Mouse (Mus musculus): ENCODE data around the gene Il4ra.
A peak's percentile ranks its signal among the peaks of the same experiment; 100 is the strongest.

Gene Il4ra

DNA sequence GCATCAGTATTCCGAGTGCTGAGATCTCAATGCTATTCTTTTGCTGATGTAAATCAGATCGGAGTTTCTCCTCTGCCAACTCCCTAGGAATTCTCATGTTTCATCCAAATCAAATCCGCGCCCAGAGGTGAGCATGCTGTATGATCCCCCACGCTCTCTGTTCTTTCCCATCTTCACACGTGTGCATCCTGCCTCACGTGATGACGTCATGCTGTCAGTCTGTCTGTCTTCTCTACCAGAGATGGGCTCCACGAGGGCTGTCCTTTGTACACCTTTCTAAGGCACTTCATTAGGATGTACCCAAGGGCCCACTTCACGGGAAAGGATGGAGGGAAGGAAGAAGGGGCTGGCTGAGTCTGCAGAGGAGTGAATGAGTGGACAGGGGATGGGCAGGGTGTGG is 48.2 kb downstream of the Il4ra start:
- DNase-seq (ENCODE audit: low spot score): no peak

DNA sequence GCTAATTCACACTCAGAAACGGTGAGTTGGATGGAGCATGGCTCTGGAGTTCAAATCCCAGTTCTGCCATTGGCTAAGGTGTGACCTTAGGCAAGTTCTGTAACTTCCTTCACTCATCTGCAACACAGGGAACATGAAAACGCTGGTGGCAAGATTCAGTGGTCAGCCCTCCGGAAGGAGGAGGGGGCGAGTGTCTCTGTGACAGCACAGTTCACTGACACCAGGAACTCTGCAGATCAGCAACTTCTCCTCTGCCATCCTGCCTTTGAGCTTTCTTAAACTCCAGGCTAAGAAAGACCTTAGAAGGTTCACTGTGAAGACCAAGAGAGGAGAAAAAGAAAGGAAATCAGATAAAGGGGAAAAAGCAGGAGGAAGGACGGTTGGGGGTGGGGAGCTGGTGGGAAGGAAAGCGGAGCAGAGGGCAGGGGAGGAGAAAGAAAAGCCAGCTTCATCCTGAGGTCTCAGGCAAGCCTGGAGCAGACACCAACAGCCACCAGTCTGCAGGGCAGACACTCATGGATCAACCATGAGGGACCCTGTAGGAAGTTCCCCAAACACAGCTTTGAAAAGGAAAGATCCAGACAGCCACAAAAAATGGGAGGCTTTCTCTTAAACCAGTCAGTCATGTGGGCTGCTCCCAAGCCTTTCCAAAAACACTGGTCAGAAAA is 48.8 kb downstream of the Il4ra start:
- DNase-seq (ENCODE audit: low spot score): no peak

DNA sequence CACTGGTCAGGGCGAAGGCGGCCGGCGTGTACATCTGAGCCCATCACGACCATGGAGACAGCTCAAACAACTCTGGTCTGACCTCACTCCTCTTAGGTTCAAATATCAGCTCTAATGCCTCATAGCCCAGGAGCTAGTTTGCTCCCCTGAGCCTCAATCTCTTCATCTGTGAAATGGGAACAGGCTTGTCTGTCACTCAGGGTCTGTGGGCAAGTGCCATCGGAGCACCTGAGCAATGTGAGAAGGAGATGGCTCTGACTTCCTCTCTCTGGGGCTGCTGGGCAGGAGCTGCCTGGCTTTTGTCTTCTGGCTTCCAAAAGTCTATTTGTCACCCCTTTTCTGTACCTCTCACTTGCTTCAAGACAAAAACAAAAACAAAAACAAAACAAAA is 49.4 kb downstream of the Il4ra start:
- no peak for DNase-seq (ENCODE audit: low spot score)

DNA sequence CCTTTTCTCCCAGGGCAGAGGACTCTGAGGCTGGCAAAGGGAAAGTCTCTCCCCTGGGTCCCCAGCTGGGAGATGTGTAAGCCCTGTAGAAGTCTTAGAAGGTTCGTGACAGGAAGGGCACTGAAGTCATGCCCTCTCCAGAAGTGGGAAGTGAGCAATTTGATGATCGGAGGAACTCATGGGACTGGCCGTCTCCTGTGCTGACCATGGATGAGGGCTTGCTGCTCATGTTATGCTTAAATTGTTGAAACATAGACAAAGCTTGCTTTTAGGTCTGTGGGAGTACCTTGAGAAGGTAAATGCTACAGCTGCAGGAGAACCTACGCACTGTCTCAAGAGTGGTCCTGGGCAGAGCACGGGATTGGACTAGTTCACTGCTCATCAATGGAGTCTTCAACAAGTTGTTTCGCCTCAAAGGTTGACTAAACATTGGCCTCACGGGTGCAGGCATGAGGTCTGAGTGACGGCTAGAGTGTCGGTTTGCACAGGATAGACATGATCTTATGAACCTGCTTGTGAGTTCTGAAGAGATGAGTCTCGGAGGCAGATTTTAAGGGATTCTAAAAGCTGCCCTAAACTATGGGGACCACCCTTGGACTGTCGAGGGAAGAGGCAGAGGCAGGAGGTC is 50.0 kb downstream of the Il4ra start:
- DNase-seq (ENCODE audit: low spot score): no peak

DNA sequence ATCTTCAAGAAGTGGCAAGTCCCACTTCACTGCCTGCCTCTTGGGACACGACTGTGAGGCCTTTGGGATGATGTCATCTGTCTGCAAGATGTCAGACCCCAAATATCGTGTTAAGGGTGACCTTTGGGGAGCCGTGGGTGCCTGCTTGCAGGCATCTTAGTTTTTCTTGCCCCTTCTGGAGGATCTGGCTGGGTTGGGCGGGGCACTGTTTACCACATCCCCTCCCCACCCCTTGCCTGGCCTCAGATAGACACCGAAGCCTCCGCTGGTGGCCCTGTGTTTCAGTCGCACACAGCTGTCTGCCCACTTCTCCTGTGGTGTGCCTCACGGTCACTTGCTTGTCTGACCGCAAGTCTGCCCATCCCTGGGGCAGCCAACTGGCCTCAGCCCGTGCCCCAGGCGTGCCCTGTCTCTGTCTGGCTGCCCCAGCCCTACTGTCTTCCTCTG is 51.3 kb downstream of the Il4ra start, which contains the start of gene Il21r:
TSS of gene Il21r (plus strand) at position 245 of the 447 bp plus-strand sequence.
- DNase-seq (ENCODE audit: low spot score): peak; percentile 61

DNA sequence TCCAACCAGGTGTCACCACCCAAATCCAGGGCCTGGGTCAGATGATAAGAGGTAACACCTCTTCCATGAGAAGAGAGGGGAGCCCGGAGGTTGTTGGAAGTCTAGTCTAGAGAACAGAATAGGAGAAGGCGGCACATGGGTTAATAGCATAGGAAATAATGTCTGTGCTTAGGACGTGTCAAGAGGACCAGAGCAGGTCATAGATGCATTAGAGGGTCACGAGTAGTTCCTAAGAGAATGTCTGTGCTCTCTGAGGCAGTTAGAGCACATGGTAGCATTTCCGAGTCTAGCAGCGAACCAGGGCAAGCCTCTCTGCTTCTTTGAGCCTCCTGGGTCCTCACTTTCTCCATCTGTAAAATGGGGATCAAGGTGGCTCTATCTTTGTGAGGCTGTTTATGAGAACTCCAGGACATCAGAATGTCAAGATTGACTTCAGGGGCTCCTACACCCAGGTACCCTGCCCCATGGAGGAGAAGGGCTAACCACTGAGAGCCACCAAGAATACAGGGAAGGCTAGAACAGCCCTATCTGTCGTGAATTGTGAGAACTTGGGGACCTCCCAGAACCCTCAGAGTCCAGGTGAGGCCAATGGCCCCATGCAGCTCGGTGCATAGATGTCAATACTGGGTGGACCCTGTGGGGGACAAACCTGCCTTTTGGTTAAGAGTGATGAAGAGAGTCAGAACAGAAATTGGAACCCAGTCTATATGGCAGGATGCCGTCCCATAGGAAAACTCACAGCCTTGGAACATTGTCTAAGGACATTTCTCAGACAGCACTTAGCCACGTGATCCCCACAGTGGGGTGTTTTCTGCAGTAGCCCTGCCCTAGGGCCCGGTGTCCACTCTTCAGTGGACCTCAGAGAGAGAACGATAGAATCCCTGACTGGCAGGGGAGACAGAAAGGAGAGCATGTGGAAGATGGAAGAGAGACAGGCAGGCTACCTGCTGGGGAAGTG is 52.7 kb downstream of the Il4ra start:
- DNase-seq (ENCODE audit: low spot score): no peak

DNA sequence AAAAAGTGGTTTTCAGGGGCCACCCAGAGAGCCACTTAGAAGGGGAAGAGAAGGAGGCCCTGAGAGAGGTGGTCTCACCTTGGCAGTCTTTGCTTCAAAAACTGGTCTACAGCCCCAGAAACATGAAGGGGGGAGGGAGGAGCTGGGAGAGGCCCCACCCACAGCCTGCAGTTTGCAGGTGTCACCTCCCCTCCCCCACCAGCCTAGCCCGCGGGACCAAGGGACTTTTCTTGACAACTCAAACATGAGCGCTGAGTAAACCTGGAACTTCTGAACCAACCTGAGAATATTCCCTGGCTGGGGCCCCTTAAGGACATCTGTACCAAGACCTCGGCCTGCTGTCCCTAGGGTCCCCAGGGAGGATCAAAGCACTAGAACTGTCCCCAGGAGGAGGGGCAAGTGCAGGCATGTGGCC is 53.8 kb downstream of the Il4ra start:
- DNase-seq (ENCODE audit: low spot score): no peak

DNA sequence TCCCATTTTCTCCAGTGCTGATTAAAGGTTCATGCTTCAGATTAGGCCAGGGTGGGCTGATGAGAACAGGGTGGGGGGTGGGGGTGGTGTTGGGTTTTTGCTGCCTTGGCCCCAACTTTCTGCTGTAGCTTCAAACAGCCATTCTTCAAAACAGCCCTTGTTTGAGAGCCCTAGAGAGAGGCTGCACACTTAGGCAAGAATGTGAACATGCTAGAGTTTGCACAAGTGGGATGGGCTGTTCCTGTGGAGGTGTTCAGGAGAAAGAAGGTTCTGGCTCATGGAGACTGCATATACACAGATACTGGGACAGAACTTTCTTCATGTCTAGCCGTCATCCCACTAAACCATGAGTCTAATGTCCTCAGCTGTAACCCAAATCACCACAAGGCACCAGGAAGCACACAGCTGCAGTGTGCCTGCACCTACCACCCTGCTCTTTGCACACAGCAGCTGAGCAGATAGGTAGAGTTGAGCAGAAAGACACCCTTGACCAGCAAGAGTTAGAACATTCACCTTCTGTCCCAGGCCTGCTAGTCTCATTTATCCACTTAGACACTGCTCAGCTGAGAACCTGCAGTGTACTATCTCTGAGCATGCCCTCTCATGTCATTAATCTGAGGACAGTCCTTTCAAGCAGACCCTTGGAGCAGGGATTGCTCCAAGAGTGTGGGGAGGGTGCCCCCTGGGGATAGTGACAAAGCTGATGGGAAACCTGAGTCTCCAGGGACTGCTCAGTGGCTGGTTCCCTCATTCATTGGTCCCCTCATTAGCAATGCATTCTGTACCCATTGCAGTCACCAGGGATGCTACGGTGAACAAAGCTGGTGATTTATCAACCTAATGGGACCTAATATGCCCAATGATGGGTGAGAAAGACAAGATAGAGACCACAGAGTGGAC is 54.6 kb downstream of the Il4ra start:
- DNase-seq (ENCODE audit: low spot score): no peak

DNA sequence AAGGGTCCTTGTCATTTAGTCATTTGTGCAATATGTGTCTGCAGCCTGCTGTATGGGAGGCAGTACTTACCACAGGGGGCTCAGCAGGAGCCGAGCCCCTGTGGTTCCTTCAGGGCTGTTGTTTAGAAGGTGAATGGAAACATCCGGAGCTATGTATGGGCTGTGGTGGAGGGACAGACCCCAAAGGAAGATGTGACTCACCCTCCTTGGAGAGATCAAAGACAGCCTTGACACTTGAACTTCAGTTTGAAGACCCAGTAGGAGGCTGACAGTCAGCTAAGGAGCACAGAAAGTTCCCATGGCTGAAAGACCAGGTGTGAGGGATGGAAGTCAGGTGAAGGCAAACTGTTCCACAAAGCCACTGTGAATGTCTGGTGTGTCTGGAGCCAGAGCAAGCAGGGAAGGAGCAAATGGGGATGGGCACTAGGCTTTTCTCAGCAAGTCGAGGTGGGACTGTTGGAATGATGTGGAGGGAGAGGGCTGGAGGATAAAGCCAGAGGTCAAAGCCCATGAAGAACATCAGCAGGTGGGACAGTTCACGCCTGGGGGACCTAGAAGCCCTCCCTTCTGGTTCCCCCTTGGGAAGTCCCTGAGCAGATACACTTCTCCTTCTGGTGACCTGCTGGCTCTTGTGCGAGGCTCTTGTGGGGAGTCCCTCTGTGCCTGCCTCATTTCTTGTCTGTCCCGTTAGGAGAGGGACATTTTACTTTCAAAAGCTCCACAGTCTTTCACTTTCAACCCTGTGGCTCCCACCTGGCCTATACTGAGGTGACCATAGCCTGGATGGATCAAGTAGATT is 55.7 kb downstream of the Il4ra start:
- no peak for DNase-seq (ENCODE audit: low spot score)

DNA sequence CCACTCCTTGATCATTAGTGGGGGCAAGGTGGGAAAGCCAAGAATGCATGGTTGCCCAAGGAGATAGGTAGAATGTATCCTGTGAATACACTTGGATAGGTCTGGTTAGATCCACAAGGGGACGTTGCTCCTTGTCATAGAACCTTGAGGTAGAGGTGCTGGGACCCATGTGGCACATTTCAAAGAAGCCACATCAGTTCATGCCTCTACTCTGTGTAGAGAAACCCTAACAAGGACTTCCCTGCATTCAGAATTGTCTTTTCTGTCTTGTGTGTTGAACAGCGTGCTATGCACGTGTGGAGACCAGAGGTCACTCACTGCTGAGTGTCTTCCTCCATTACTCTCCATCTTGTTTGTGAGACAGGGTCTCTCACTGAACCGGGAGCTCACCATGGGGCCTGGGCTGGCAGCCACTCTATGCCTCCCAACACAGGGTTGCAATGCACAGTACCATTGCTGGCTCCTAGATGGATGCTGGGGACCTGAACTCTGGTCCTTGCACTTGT is 56.3 kb downstream of the Il4ra start:
- no peak for DNase-seq (ENCODE audit: low spot score)

DNA sequence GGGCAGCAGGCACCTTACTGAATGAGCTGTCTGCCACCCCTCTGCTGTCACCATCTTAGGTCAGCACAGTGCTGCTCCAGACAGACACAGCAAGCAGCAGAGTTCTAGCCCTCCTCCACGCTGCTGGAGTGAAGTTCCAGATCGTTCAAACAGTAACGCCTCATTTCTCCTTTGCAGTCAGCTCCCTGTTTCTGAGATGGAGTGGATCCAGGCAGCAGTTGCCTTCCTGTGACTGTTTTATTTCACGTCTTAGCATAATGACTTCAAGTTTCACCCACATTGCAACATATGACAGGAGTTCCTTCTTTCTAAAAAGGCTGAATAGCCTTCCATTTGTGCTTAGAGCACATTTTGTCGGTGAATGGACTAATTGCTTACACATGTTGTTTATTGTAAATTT is 61.7 kb downstream of the Il4ra start:
- DNase-seq (ENCODE audit: low spot score): no peak

DNA sequence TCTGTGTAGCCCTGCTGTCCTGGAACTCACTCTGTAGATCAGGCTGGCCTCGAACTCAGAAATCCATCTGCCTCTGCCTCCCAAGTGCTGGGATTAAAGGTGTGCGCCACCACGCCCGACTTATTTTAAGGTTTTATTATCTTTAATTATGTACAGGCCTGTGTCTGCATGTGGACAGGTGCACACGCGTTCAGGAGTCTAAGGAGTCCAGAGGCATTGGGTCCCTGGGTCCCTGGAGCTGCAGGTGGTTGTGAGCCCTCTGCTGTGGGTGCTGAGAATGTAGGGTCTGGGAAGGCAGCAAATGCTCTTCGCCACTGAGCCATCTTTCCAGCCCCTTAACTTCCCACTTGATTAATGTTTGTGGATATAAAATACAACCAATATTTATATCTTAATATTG is 63.5 kb downstream of the Il4ra start:
- DNase-seq (ENCODE audit: low spot score): no peak

DNA sequence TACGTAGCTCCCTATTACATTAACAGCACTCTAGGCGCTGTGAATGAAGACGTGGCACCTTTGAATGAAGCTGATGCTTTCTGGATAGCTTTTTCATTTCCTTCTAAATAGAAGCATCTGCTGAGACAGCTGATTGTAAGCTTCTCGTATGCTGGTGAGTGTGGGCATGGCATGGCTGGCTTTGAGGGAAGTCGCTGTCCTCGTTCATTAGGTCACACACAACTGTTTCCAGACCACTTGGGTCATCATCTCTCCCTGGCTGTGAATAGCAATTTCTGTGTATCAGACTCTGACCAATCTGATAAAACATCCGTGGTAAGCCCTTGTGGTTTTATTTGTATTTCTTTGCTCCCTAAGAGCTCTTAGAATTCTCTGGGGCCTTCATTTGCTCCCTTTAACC is 66.1 kb downstream of the Il4ra start:
- DNase-seq (ENCODE audit: low spot score): no peak

DNA sequence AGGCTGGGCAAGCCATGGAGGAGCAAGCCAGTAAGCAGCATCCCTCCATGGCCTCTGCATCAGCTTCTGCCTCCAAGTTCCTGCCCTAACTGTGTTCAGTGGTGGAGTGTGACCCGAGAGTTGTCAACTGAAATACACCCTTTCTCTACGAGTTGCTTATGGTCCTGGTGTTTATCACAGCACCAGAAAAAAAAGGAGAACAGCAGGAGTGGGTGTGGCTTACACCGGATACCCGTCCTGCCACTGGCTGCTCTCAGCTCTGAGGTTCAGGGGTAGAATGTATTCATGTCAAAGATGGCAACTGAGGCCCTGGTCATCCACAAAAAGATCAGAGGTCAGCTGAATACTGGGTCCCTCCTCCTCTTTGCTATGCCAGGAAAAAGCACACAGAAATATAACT is 68.2 kb downstream of the Il4ra start:
- DNase-seq (ENCODE audit: low spot score): no peak

DNA sequence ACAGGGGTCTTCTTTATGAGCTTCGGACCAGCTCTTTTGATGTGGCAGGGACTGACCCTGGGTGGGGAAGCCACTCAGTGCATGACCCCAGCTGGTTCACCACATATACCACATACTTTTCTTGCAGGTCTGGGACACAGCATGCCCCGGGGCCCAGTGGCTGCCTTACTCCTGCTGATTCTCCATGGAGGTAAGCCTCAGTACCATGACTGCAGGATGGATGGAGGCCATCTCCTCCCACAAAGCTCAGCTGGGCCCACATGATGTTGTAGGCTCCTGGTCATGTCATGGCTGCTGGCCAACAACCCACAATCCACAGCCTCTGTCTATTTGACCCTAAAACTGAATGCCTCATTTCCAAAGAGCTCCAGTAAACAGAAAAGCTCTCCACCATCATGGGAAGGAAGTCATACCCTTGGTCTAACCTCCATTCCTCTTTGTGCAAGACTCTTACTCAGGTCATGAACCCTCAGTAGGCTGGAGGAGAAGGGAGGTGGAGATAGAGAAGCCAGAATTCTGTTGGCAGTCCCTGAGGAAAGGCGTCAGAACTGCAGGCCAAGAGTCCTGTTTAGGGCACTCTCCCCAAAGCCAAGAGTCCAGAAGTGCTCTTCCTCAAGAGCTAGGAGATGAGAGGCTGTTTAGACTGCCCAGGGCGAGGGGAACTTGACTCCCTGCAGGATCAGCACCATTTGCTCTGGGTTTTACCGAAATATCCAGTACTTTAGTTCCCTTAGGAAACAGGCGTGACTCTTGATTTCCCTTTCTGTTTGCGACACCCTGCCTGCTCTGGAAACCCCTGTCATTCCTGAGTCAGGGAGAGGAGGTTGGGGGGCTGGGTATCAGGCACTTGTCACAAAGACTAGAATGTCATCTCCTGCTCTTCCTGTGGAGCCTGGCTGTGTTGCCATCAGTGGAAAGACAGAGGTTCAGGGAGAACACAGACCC is 71.1 kb downstream of the Il4ra start:
- no peak for DNase-seq (ENCODE audit: low spot score)

DNA sequence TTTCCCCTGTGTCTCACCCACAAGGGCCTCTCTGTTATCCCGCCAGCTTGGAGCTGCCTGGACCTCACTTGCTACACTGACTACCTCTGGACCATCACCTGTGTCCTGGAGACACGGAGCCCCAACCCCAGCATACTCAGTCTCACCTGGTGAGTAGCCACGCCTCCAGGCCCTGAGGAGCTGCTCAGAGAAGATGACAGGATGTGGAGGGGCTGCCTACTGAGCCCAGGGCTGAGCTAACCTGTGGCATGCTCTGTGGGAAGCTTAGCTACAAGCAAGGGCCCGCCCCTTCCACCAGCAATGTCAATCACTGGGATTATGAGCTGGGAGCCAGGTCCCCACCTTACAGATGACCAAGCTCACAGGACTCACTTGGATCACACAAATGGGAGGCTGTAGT is 73.3 kb downstream of the Il4ra start:
- no peak for DNase-seq (ENCODE audit: low spot score)

DNA sequence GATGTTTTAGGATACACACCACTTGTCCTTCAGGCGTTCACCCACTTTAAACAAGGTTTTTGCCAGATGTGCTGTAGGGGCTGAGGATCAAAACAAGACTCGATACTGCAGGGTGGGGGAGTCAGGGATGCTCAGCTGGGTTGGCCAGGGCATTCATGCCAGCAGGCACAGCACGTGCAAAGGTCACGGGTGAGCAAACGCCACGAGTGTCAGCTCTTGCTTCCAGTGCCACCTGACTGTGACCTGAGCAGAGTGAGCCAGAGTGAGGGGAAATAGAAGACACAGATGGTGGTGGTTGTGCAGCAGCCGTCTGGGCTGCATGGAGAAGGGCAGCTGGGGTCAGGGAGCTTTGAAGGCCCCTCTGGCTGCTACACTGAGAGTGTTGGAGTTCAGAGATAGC is 73.9 kb downstream of the Il4ra start:
- DNase-seq (ENCODE audit: low spot score): no peak

Measured in layer of hippocampus, adult 11-12 months (tissue).